Mouse (Mus musculus) neural tube, embryonic 12.5 days (tissue): Measurements from ENCODE around the gene Gm4216. TPM values are rescaled to one million over a fixed set of nuclear protein-coding genes. Genes with fewer than 3 reads are reported as not detected.
"Not testable (repeated sequence)": the region's sequence is repeated elsewhere in the genome, so short reads cannot be mapped to it uniquely, and the experiment has no call there.

Source experiments
- ATAC-seq: fragments of 200-750 bp; cut with Nextera tagmentation; 2 replicates; pipeline ENCODE4 v1.8.0; 2017; ENCODE audit warnings: low read depth, mild to moderate bottlenecking, moderate TSS enrichment, moderate library complexity; ENCODE audit not compliant: low FRiP score
- H3K27ac ChIP-seq: fragments of 300-500 bp; sonication (generic); 2 replicates; pipeline ENCODE4 v1.5.1; 2016
- H3K27me3 ChIP-seq: fragments of 300-500 bp; sonication (generic); replicated peaks from 2 replicates; pipeline ENCODE4 v1.6.1; 2016; ENCODE audit warnings: mild to moderate bottlenecking
- H3K36me3 ChIP-seq: fragments of 300-500 bp; sonication (generic); 2 replicates; pipeline ENCODE4 v1.6.1; 2016; ENCODE audit warnings: mild to moderate bottlenecking
- H3K4me1 ChIP-seq: fragments of 300-500 bp; sonication (generic); 2 replicates; pipeline ENCODE4 v1.6.1; 2016
- H3K4me2 ChIP-seq: fragments of 300-500 bp; sonication (generic); replicated peaks from 2 replicates; pipeline ENCODE4 v1.6.1; 2016; ENCODE audit warnings: mild to moderate bottlenecking
- H3K4me3 ChIP-seq: fragments of 300-500 bp; sonication (generic); 2 replicates; pipeline ENCODE4 v1.5.1; 2016
- H3K9ac ChIP-seq: fragments of 300-500 bp; sonication (generic); 2 replicates; pipeline ENCODE4 v1.6.1; 2016; ENCODE audit warnings: mild to moderate bottlenecking
- H3K9me3 ChIP-seq: fragments of 300-500 bp; sonication (generic); 2 replicates; pipeline ENCODE4 v1.6.1; 2016; ENCODE audit warnings: mild to moderate bottlenecking
- WGBS: fragments of 180-500 bp; shearing (Covaris S2); methylation state at CpG from one replicate; pipeline ENCODE4 v1.1.7; 2016; 5-methylcytosine and 5-hydroxymethylcytosine counted together
- polyA plus RNA-seq: library from polyadenylated mRNA; unstranded; fragments of >200 nt; fragmentation: Nextera tagmentation; extraction: Ambion mirVana; gene quantifications from 2 replicates; pipeline ENCODE4 v1.2.1, GENCODE M21; 2016

The Gm4216 gene
- not detected in 2 replicates for polyA plus RNA-seq

DNA sequence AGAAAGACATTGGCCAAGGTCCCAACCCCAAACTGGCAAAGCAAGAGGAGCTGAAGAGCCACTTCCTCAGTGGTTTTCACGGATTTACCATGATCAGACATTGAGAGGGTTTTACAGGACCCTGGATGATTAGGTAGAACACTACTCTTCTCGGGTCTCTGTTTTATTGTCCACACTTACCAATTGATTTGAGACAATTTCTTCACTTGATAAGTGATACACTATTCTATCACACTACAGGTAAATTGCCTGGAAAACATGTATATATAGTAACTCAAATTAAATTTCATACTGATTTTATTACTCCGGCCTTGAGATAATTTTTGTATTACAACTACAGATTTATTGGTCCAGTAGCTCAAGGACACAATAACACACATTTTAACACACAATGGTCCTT lies at the start of gene Gm4216:
Gm4216 (minus strand) TSS at position 101 of the 400 bp plus-strand sequence.
- not testable (repeated sequence) for H3K4me2 ChIP-seq, H3K36me3 ChIP-seq, H3K9ac ChIP-seq, H3K27ac ChIP-seq, H3K4me3 ChIP-seq, H3K4me1 ChIP-seq, H3K27me3 ChIP-seq, ATAC-seq, H3K9me3 ChIP-seq
- no CpG with 5 or more reads among the region's 3 CpGs for WGBS

DNA sequence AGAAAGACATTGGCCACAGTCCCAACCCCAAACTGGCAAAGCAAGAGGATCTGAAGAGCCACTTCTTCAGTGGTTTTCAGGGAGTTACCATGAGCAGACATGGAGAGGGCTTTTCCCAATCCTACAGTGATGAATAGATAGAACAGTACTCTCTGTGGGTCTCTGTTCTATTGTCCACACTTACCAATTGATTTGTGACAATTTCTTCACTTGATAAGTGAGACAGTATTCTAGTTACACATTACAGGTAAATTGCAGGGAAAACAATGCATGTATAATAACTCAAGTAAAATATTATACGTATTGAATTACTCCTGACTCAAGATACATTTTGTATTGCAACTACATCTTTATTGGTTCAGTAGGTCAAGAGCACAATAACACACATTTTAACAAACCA lies 47.6 kb upstream of the Gm4216 start, which contains the start of gene Gm8720:
Gm8720 (minus strand) TSS at position 101 of the 400 bp plus-strand sequence.
- H3K4me3 ChIP-seq, ATAC-seq, H3K4me1 ChIP-seq, H3K9me3 ChIP-seq, H3K36me3 ChIP-seq, H3K9ac ChIP-seq, H3K27me3 ChIP-seq, H3K27ac ChIP-seq, H3K4me2 ChIP-seq: not testable (repeated sequence)
- WGBS = no CpG with 5 or more reads among the region's 1 CpGs

DNA sequence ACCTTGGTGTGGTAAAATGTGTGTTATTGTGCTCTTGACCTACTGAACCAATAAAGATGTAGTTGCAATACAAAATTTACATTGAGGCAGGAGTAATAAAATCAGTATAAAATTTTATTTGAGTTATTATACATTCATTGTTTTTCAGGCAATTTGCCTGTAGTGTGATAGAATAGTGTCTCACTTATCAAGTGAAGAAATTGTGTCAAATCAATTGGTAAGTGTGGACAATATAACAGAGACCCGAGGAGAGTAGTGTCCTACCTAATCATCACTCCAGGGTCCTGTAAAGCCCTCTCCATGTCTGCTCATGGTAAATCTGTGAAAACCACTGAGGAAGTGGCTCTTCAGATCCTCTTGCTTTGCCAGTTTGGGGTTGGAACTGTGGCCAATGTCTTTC lies 35.5 kb upstream of the Gm4216 start, which contains the start of gene Vmn1r163:
Vmn1r163 (plus strand) TSS at position 301 of the 400 bp plus-strand sequence.
- not testable (repeated sequence) for H3K27me3 ChIP-seq, H3K4me1 ChIP-seq, H3K9ac ChIP-seq, ATAC-seq, H3K9me3 ChIP-seq, H3K36me3 ChIP-seq, H3K4me3 ChIP-seq, H3K27ac ChIP-seq, H3K4me2 ChIP-seq
- WGBS = no CpG with 5 or more reads among the region's 1 CpGs

DNA sequence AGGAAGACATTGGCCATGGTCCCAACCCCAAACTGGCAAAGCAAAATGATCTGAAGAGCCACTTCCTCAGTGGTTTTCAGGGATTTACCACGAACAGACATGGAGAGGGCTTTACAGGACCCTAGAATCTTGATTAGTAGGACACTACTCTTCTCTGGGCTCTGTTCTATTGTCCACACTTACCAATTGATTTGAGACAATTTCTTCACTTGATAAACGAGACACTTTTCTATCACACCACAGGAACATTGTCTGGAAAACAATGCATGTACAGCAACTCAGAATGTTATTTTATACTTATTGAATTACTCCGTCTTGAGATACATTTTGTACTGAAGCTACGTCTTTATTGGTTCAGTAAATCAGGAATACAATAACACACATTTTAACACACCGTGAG lies 35.1 kb downstream of the Gm4216 start, which contains the start of gene Gm4214:
Gm4214 (minus strand) TSS at position 101 of the 400 bp plus-strand sequence.
- H3K4me1 ChIP-seq, H3K27ac ChIP-seq, H3K36me3 ChIP-seq, H3K4me2 ChIP-seq, H3K4me3 ChIP-seq, H3K9ac ChIP-seq, ATAC-seq, H3K9me3 ChIP-seq, H3K27me3 ChIP-seq: not testable (repeated sequence)
- no CpG with 5 or more reads among the region's 5 CpGs for WGBS

Other genes starting within 250 kb of the Gm4216 start
- gene Vmn1r158, start 229.1 kb downstream of the Gm4216 start, polyA plus RNA-seq = not detected in 2 replicates
- not detected in 2 replicates for gene Vmn1r159, start 176.3 kb downstream of the Gm4216 start, polyA plus RNA-seq
- not detected in 2 replicates for gene Vmn1r160, start 148.7 kb downstream of the Gm4216 start, polyA plus RNA-seq
- gene Gm4214, start 35.2 kb downstream of the Gm4216 start, polyA plus RNA-seq = not detected in 2 replicates
- gene Vmn1r163, start 35.6 kb upstream of the Gm4216 start, polyA plus RNA-seq = not detected in 2 replicates
- not detected in 2 replicates for gene Gm8720, start 47.5 kb upstream of the Gm4216 start, polyA plus RNA-seq
- gene Gm10662, start 124.6 kb upstream of the Gm4216 start, polyA plus RNA-seq = not detected in 2 replicates
- gene Vmn1r165, start 197.4 kb upstream of the Gm4216 start, polyA plus RNA-seq = not detected in 2 replicates
- not detected in 2 replicates for gene Vmn1r166, start 231.8 kb upstream of the Gm4216 start, polyA plus RNA-seq